Mouse (Mus musculus) large intestine, adult 2 months (tissue): ENCODE data around the gene S1pr5. TPM values are rescaled to one million over a fixed set of nuclear protein-coding genes. Genes with fewer than 3 reads are reported as not detected.
A peak's percentile ranks its signal among the peaks of the same experiment; 100 is the strongest.
"Not testable (repeated sequence)": the region's sequence is repeated elsewhere in the genome, so short reads cannot be mapped to it uniquely, and the experiment has no call there.

Experiments used
- DNase-seq: peaks from one replicate; pipeline ENCODE4 v3.0.0-alpha.2; 2012; ENCODE audit warnings: low read depth, low spot score
- WGBS: fragments of 180-500 bp; shearing (Covaris S2); methylation state at CpG from one replicate; pipeline ENCODE4 v1.1.7; 2018; 5-methylcytosine and 5-hydroxymethylcytosine counted together
- polyA plus RNA-seq: library from polyadenylated mRNA; depleted of rRNA; stranded (reverse); fragments of >200 nt; gene quantifications from 2 replicates; pipeline ENCODE4 v1.2.3, GENCODE M21; 2012

Gene S1pr5
- polyA plus RNA-seq, 1 experiment: not detected

DNA sequence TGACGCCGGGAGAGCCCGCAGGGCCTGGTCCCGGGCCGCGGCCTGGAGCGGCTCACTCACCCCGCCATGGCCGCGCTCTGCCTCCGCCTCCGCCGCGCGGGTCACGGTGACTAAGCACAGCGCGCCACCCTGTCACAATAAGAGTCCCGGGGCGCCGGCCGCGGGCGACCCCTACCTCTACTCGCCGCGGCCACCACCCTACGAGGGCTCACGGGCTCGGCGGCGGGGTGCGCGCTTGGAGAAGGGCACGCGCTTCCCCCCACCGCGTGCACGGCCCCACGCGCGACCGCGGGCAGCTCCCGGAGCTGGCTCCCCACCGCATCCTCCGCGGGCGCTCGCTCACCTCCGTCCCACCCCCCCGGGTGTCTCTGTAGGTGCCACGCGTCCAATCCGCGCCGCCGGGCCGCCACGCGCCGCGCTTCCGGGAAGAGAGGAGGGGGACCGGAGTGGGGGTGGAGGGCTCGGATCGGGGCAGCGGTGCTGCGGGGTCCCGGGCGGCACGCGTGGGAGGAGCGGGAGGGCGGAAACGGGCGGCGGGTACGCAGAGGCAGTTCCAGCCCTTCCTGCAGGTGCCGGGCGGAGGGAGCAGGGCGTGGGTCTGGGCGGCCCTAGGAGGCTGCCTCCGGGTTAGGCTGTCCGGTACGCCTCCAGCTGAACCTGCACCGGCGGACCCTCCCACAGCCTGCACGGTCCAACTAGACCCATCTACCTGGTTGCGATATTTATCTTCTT, 9.3 kb downstream of the S1pr5 start, which contains the start of gene Keap1:
Gene Keap1 (minus strand): TSS at position 629 of the 732 bp plus-strand sequence.
- no peak for DNase-seq
- WGBS: 1% methylated on average over 87 of the region's 90 CpGs

DNA sequence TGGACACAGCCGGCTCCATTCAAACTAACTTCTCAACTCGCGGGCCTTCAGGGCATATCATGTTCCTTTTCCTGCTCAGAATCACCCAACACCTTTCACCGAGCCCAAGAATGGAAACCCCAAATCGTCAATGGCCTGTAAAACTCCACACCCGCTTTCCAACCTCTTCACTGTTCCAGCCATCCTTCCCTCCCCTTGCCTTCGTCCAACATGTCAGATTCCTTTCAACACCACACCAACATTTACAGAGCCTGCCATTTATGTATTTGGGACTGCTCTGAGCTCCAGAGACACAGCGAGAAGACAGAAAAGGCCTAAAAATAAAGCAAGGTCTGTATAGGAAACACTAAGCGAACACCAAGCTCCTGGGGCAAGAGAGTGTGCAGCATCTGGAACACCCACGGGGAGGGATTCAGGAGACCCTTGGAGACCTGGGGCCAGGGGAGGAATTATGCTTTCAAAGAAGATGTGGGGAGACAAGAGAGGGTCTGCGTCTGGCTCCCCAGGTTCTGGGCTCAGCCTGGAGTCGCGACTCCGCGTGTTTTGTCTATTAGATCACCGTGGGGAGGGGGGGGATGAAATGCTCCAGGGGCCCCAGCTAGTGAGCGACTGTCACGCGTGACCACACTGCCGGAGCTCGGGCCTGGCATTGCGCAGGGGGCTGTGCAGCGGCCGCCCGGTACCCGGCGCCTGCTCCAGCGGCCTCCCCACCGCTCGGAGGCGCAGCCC, 10.1 kb downstream of the S1pr5 start:
- no peak for DNase-seq
- WGBS: 2% methylated on average over 31 of the region's 31 CpGs

DNA sequence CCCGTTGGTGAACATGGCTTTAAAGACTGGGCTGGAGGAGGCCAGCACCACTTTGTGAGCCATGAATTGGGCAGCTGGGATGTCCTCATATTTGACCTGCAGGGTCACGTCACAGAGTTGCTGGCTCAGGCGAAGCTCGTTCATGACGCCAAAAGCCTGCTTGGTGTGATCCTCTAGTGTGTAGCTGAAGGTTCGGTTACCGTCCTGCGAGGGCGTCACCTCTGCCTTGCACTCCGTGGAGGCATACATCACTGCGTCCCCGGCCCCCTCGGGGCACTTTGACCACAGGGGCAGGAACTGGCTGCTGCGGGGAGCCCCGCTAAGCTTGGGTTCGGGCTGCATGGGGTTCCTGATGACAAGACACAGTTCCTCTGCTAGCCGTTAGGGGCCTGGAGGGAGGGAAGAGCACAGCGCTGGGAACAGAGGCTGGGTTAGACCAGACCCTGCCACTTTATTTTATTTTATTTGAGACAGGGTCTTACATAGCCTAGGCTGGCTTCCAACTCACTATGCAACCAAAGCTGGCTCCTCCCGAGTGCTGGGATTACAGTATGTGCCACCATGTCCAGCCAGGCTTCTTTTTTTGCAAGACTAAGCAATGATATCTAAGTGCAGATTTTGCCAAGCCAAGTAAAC, 10.8 kb downstream of the S1pr5 start:
- 16% methylated on average over 19 of the region's 19 CpGs for WGBS
- no peak for DNase-seq

DNA sequence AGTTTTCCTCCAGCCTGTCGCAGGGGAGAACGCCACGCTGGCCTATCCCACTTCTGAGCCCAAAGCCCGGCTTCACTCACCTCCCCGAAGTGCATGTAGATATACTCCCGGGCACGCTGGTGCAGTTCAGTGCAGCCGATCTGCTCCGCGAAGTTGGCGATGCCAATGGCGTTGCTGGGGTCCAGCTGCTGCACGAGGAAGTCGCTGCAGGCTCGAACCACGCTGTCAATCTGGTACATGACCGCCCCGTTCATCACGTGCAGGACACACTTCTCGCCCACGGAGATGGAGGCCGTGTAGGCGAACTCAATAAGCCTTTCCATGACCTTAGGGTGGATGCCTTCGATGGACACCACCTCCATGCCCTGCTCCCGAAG, 11.3 kb downstream of the S1pr5 start:
- no peak for DNase-seq
- 83% methylated on average over 25 of the region's 25 CpGs for WGBS

DNA sequence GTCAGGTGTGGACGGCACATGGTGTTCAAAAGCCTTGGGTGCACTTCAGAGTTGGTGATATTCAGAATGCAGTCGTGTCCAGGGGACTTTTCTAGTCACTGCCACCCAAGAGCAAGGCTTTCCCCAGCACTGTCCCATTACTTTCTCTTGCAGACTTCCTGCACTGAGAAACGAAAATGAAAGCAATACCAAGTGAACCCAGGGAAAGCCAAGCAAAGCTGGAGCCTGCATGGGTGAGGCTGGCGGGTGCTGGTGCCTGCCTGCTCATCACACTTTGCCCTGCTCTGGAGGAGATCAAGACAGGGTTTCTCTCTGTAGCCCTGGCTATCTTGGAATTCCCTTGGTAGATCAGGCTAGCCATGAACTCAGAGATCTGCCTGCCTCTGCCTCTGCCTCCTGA, 12.9 kb downstream of the S1pr5 start:
- no peak for DNase-seq
- WGBS: 33% methylated on average over 4 of the region's 4 CpGs

DNA sequence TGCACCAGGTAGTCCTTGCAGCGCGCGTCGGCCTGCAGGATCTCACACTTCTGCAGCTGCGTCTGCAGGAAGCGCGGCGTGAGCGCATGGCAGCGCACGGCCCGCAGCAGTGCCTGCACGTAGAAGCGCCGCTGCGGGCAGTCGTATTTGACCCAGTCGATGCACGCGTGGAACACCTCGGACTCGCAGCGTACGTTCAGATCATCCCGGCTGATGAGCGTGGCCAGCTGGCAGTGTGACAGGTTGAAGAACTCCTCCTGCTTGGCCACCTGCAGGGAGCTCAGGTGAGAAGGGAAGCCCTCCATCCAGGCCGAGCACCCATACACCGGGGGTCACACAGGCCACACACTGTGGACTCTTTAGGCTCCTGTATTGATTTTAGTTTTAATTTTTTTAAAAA, 14.4 kb downstream of the S1pr5 start:
- DNase-seq: no peak
- WGBS: 95% methylated on average over 28 of the region's 28 CpGs

DNA sequence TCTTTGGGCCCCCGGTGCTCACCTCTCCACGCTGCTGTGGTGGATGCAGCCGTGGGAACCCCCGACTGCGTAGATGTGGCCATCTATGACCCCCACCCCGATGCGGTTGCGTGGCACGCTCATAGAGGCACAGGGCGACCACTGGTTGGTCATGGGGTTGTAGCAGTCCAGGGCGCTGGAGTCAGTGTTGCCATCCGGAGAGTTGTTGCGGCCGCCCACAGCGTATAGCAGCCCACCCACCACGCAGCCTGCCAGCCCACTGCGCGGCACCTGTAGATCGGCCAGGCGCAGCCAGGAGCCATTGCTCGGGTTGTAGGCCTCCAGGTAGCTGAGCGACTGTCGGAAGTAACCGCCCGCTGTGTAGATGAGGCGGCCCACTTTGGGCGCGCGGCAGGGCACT, 14.9 kb downstream of the S1pr5 start:
- no peak for DNase-seq
- WGBS: 96% methylated on average over 29 of the region's 29 CpGs

DNA sequence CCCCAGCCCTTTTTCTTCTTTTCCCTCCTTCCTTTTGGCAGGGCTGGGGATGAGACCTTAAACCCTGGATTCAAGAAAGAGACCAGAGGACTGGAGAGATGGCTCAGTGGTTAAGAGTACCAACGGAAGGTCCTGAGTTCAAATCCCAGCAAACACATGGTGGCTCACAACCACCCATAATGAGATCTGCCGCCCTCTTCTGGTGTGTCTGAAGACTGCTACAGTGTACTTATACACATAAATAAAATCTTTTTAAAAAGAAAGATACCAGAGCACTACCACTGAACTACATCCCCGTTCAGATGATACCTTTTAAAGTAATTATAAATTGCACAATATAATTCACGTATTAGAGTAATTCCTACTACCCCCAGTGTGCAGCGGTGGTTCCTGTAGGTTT, 15.4 kb downstream of the S1pr5 start:
- no peak for DNase-seq
- 89% methylated on average over 5 of the region's 5 CpGs for WGBS

DNA sequence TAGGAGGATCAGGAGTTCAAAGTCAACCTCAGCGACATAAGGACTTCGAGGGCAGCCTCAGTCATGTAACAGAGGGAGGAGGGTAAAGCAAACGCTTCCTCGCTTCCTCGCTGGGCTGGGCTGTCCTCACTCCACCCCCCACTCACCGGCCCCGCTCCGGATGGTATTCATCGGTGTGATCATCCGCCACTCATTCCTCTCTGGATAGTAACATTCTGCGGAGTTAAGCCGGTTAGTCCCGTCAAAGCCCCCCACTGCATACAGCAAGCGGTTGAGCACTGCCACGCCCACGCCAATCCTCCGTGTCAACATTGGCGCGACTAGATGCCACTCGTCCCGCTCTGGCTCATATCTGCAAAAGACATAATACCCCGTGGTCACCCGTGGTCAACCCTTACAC, 16.7 kb downstream of the S1pr5 start:
- WGBS: 66% methylated on average over 23 of the region's 23 CpGs
- DNase-seq: no peak

DNA sequence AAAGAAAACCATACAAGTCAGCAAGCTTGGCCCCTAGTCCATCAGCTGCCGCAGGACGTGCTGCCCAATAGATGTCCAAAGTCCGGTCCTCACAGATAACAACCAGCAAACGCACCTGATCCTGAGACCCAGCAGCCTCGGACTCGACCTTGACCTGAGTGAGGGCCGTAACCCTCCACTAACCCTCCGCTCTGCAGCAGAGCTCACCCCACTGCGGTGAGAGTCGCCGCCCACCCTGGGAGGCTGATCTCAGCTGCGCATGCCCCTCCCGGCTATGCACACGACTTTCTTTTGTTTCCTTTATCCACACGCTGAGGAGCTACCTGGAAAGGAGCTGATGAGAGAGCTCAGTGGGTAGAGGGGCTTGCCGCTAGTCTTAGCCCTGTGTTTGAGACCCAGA, 20.9 kb downstream of the S1pr5 start:
- WGBS: 10% methylated on average over 16 of the region's 16 CpGs
- DNase-seq: no peak

DNA sequence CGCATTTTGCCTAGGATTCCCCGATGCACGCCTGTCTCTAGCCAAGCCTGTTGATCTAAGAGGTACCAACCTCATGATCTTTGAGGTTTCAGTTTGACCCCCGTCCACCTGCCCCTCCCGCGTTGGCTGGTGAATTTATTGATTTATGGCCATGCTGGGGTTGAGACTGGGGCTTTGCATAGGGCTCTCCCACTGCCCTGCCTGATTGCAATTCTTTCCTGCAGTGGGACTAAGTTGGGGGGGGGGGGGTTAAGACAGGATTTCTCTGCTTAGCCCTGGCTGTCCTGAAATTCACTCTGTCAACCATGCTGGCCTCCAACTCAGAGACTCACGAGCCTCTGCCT, 22.9 kb downstream of the S1pr5 start:
- WGBS: 4% methylated on average over 7 of the region's 7 CpGs
- no peak for DNase-seq

DNA sequence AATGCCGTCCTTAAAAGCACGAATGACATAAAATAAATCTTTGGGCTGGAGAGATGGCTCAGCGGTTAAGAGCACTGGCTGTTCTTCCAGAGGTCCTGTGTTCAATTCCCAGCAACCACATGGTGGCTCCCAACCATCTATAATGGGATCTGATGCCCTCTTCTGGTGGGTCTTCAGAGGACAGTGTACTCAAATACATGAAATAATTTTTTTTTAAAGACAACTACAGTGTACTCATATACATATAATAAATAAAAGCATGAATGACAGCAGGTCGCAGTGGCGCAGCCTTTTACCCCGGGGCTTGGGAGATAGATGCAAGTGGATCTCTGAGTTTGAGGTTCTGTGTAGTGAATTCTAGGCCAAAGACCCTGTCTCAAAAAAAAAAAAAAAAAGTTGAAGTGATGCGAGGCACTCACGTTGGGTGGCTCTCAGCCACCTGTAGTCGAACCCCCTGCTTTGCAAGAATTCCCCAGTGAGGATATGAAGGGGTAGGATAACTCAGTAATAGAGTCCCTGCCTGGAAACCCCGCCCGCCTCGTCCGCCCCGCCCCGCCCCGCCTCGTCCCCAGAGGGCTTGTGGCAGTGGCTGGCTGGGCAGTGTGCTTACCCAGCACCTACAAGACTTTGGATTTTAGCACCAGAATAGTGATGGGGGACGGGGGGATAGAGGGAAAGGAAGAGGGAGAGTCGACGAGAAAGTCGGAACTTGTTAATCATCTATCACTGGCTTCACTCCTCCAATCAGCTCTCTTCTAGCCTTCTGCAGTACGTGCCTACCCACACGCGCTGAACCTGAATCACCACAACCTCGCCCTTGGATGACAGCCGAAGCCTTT, 23.4 kb downstream of the S1pr5 start:
- WGBS: 17% methylated on average over 26 of the region's 26 CpGs
- DNase-seq: no peak

DNA sequence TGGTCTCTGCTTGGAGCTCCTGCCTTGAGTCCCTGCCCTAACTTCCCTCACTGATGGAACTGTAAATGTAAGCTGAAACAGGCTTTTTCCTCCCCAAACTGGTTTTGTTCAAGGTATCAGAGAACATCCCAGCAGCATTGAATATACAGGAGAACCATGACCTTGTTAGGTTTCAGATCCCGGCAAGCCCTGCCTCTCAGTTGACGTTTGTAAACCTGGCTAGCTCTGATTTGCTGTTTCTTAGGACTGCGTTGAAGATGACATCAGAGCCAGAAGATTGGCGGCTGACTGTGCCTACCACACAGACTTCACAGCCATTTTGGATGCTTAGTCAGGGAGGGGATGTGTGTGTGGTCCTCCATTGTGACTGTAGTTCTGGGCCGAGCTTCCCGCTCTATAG, 24.3 kb downstream of the S1pr5 start:
- WGBS: 97% methylated on average over 6 of the region's 6 CpGs
- no peak for DNase-seq

DNA sequence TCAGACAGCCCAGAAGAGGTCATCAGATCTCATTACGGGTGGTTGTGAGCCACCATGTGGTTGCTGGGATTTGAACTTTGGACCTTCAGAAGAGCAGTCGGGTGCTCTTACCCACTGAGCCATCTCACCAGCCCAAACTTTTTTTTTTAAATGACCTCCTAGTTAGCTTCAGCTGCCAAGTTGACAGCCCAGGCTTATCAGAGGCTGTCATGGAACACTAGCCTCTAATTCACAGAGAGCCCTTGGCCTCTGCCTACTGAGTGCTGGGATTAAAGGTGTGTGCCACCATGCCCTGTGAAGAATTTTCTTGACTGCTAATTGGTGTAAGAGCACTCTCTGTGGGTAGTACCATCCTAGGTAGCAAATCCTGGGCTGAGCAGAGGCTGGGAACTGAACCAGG, 24.8 kb downstream of the S1pr5 start:
- DNase-seq: not testable (repeated sequence)
- WGBS: 44% methylated on average over 2 of the region's 2 CpGs

DNA sequence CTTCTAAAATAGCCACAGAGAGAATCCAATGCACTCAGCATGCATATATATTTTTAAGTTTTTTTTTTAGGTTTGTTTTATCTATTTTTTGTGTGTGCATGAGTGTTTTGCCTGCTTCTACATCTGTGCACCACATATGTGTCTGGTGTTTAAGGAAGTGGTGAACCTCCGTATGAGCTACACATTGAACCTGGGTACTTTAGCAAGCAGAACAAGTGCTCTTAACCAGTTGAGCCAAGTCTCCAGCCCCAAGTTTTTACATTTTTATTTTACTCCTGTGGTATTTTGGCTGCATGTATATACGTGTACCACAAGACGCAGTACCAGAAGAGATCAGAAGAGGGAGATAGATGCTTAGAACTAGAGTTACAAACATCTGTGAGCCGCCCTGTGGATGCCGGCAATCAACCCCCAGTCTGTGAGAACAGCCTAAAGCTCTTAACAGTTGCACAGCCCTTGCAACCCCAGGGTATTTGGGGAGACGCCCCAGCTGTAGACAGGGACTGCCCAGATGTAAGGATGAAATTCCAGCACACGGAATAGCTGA, 26.8 kb downstream of the S1pr5 start:
- peak; percentile 76 for DNase-seq
- 11% methylated on average over 7 of the region's 7 CpGs for WGBS

DNA sequence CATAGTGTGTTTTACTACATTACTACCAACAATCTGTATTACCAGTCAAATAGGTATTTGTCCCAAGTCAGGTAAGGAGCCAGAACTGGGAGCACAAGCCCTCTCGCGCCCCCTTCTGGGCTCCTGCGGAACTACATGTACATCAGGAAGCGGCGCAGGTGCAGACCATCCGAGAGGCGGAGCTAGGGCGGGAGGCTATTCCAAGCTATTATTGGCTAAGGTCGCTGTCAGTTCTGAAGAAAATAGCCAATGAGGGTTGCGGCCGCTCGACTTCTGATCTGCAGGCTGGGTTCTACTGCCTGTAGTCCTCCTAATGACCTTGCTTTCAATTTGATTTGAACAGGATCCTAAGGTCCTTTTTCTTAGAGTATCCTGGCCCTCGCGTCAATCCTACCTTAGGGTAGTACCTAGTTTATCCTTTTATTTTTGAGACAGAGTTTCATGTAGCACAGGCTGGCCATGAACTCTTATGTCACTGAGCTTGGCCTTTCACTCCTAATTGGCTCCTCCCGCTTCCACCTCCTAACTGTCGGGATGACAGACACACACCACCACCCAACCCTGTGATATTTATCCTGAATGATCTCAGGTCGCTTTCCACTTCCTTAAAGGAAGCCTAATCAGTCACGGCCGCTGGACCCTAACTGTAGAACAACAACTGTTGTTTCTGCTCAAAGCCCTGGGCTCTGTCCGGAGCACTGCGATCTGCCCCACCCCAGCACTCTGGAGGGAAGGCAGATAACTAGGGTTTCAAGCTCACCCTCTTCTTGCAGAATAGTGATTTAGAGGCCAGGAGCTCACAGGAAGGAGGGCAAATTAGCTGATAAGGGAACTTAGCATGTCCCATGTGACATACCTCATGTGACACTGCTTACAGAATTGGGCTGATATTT, 27.5 kb downstream of the S1pr5 start:
- WGBS: 4% methylated on average over 21 of the region's 21 CpGs
- DNase-seq: peak; percentile 87

DNA sequence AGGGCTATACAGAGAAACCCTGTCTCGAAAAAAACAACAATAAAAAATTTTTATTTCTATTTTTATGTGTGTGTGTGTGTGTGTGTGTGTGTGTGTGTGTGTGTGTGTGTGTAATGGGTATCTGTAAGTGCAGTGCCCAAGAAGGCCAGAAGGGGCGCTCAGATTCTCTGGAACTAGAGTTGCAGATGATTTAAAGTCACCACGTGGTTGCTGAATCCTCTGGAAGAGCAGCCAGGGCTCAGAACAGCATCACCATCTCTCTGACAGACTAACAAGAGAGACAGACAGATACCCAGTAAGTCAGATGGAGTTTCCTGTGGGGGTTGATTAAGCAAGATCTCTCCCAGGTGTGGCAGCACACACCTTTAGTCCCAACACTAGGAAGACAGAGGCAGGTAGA, 28.4 kb downstream of the S1pr5 start:
- no peak for DNase-seq
- WGBS: 47% methylated on average over 3 of the region's 3 CpGs

DNA sequence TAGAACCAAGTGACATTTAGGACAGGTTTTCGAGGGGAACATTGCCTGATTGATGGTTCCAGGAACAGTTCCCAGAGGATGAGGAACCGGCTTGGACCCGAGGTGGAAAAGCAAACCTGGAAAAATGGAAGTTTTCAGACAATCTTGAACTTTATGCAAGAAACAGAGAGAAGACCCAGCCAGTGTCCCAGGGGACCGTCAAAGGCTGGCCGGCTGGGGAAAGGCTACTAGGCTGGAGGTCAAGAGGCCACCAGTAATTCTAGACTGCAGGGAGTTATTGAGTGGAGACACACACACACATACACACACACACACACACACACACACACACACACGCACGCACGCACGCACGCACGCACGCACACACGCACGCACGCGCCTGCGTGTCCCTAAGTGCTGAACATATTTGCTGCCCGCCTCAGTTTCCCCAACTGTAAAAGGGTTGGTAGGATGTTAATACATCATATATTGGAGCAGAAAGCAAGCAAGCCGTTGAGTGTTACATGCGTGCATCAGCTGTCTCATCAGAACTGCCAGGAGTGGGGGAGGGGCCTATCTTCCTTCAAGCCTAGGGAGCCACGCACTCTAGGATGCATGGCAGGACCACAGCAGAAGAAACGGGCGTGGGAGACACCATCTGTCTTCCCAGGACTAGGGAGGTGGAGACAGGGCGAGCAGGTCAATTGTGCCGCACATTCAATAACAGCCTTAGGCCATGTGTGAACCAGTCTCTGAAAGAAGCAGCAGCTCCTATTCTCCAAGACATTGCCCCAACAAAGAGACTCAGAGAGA, 32.0 kb downstream of the S1pr5 start:
- 69% methylated on average over 25 of the region's 25 CpGs for WGBS

More for the DNA sequence above, 32.0 kb downstream of the S1pr5 start:
- no peak for DNase-seq
